Mouse (Mus musculus): ENCODE data around the gene Fam20a.

DNA sequence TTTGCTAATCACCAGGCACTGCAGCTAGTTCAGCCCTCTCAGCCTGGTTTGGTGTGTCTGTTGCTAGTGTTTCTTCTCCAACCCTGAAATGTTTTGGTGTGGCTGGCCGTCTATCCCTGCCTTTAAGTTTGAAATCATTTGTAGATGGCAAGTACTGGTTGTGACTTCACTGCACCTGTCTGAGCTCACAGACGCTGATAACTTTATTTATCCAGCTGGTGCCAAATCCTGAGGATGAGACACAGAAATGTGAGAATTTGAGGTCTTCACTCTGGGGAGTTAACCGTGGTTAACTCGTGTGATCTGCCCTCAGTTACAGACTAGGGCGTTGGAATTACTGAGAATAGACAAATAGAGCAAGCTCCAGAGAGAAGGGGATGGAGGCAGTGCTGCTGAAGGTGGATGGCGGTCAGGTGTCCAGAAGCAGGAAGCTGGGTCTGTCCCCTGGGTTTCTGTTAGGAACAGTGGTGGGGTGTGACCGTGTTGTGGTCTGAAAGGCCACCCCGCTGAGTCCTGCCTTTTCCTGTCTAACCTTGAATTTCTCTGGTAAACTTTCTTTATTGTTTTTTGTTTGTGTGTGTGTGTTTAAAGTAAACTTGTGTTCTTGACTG lies 53.9 kb downstream of the Fam20a start:
- TF ChIP-seq CTCF (IDR thresholded peaks at IDR 0.05) (no peak), EP300 (IDR thresholded peaks at IDR 0.05; ENCODE audit: insufficient read depth, low read depth, low read length) (no peak)
